Mouse (Mus musculus): ENCODE measurements around the gene Pmpcb. TPM values are rescaled to one million over a fixed set of nuclear protein-coding genes. Genes with fewer than 3 reads are reported as not detected.

The Pmpcb gene
- total RNA-seq, 4 experiments from 2014 or later, result 58.6 to 77.1 (median 69.3) TPM

DNA sequence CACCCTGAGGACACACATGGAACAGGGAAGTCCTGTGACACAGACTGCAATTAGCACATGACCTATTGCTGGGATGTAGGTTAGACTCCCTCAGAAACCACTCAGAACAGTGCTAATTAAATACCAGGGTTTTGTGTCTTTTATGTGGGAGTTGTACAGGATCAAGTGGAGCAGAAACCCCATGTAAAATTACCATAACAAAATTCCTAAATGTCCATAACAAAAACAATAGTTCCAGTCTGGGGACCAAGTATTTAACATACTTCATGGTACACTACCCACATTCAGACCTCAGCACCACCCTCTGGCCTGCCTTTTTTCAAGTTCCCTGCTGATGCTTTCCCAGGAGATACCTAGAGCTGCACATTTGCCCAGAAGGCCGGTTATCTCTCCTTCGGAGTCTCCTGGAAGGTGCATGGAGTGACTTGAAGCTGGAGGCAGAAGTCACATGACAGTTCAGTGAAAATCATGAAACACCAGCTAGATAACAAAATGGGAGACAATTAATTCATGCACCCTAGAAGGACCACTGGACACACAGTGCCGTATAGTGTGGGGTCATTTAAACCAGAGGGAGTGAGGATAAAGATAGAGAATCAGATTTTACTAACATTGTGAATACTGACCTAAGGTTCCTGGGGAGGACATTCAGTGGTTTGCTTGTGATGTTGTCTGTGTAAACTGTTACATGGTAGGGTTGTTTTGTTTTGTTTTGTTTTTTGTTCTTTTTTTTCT lies 4.6 kb upstream of the Pmpcb start:
- DNase-seq (ENCODE audit: low spot score in 2 of 2), result no peak

- peak; percentile 57 to 93 for DNase-seq (ENCODE audit: low spot score in 2 of 2)
These were observed 4.0 kb upstream of the Pmpcb start for GRCm38 (mm10) chr5:21732930-21733329.

GRCm38 (mm10) chr5:21735100-21735499 lies 1.8 kb upstream of the Pmpcb start:
- no peak for DNase-seq (ENCODE audit: low spot score in 2 of 2)

DNA sequence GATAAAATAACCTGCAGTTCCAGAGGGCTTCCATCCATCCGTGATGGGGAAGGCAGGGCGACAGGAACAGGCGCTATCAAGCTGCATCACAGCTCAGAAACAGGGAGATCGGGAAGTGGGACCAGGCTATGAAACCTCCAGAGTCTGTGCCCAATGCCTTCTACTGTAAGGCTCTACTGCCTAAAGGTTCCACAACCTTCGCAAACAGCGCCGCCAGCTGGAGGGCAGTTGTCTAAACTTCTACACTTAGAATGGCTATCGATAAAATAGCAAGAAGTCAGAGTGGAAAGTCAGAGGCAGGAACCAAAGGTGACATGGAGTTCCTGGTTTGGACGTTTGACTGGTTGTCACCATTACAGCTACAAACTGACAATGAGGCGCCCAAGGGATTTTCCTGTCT lies 1.4 kb upstream of the Pmpcb start:
- DNase-seq (ENCODE audit: low spot score in 2 of 2), result peak; percentile 34 to 36

DNA sequence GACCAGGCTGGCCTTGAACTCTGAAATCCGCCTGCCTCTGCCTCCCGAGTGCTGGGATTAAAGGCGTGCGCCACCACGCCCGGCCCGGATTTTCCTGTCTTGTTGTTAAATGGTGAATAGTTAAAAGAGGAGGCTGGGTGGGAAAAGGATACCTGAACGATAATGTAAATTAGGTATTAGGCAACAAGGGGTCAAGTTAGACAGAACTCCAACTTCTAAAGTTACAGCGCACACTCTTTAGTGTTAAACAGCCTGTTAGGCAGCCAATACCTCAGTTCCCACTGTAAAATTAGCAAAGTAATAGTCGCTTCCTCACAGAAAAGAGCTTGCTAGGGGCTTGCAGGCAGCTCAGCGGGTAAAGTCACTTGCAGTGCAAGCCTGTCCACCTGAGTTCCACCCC lies 895 bp upstream of the Pmpcb start:
- DNase-seq (ENCODE audit: low spot score in 2 of 2), result no peak

- no peak for DNase-seq (ENCODE audit: low spot score in 2 of 2)
These were observed 679 bp downstream of the Pmpcb start for GRCm38 (mm10) chr5:21737620-21738019.

DNA sequence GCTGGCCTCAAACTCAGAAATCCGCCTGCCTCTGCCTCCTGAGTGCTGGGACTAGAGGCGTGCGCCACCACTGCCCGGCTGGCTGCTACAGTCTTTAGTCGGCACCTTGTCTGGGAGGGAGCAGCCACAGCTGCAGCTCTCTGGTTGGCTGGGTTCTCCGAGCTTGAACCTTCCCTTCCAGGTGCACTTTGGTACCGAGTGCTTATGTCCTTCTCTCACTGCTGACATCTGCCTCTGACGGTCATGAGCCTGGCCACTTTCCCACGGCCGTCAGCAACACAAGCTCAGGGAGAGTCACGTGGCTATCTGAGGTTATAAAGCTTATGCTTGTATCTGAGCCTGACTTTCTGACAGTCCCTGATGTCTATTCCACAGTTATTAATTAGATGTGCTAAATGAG lies 2.2 kb downstream of the Pmpcb start:
- no peak for DNase-seq (ENCODE audit: low spot score in 2 of 2)

DNA sequence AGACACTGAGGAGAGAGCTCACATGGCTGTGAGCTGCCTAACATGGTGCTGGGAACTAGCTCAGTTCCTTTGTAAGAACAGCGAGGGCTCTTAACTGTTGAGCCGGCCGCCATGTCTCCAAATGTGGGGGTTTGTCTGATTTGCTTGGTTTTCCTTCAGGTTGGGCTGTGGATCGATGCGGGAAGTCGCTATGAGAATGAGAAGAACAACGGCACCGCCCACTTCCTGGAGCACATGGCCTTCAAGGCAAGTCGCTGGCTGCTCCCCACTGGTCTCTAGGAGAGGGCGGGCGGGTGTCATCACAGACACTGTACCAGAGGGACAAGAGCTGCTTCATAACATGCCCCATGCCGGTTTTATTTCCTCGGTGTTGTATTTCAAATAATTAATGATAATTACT lies 2.9 kb downstream of the Pmpcb start:
- no peak for DNase-seq (ENCODE audit: low spot score in 2 of 2)

DNA sequence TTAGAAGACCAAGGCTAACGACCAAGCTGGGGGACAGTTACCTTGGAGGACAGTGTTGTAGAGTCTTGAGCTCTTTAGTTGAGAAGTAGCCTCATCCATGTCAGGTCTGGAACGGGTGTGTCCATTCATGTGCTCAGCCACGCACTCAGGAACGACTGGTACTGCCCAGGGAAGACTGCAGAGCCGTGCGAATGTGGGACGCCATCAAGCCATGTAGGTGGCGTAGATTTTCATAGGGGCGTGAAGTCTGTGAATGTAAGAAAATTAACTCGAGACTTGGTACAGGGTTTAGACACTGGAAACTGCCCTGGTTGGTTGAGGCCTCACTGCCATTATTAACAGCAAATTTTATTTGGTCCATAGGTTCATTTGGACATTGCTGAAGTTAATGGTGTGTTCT lies 6.7 kb downstream of the Pmpcb start:
- DNase-seq (ENCODE audit: low spot score in 2 of 2), result no peak

DNA sequence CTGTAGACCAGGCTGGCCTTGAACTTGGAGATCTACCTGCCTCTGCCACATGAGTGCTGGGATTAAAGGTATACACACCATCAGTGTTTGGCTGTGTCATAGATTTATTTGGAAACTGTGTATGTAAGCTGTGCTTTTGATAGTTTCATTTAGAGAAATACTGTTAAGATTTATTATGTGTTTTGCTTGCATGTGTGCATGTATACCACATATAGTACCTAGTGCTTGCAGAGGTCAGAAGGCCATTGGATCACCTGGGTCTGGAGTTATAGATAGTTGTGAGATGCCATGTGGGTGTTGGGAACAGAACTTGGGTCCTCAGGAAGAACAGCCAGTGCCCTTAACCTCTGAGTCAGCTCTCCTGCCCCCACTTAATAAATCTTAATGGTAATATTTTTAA lies 7.7 kb downstream of the Pmpcb start:
- no peak for DNase-seq (ENCODE audit: low spot score in 2 of 2)

GRCm38 (mm10) chr5:21745966-21746365 lies 9.0 kb downstream of the Pmpcb start:
- DNase-seq (ENCODE audit: low spot score in 2 of 2), result no peak

DNA sequence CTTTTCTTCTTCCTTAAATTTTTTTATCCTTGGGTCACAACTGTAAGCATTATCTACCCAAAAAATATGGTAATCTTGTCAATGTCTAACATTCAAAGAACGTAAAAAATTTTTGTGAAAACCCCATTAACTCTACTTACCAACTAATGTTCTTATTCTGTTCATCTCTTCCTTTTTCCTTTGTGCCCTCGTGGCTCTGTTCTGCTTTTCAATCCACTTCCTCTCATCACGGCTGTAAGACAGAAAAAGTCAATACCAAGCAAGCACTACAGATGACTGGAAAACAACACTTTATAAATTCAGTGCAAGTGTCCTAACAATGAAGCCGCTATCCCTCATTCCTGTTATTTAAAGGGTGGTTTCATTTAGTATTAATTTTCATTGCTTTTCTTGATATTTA lies 31.6 kb downstream of the Pmpcb start:
- DNase-seq (ENCODE audit: low spot score in 2 of 2), result no peak

- DNase-seq (ENCODE audit: low spot score in 2 of 2), result no peak
These were observed 32.9 kb downstream of the Pmpcb start for GRCm38 (mm10) chr5:21769841-21770240.

DNA sequence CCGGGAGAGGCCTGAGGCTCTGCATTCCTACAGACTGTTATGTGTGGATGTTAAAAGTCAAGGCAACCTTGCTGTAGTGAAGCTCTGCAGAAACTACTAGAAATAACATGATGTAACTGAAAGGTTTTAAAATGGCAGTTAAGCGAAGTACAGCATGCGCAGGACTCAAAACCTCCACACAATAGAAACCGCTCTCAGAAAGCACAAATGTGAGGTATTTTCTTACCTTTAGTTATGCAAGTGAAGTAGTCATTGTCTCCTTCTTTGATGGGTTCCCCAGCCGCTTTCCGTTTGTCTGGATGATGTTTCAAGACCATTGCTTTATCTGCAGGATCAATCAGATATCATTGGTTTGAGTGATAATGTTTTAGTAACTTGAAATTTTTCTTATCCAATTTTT lies 39.5 kb downstream of the Pmpcb start:
- no peak for DNase-seq (ENCODE audit: low spot score in 2 of 2)

DNA sequence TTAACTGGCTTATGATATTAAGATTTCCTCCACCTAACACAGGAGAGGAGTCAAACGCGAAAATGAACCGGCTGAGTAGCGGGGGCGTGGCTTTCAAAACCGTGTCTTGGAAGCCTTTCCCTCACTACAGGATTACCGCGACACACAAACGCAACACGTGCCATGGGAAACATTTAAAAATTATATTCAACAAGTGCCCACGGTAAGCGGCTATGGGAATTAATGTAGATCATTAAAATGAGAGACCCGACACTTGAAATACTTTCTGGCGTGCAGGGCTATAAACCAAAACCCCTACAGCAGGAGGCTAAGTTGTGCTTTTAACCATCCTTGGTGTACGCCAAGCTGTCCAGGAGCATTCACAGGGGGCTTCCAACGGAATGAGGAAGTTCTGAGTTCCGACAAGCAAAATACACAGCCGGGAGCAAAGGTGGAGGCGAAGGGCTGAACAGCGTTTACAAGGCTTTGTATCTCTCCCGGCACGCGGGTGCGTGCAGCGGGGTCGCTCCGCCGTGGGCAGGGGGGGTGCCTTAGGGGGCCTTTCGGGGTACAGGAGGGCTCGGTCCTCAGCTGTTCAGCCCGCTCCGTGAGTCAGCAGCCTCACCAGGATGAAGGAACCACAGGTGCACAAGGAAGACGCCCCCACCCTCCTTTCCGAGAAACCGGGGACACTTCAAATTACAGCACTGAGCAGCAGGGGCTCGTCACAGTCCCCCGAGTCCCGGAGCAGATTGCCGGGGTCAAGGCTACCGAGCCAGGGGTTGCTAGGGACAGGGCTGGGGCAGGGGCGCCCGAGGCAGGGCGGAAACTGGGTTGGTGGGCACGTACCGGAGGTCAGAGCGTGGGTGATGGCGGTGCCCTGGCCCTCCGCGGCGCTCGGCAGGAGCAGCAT lies 47.5 kb downstream of the Pmpcb start:
- no peak for DNase-seq (ENCODE audit: low spot score in 2 of 2)

DNA sequence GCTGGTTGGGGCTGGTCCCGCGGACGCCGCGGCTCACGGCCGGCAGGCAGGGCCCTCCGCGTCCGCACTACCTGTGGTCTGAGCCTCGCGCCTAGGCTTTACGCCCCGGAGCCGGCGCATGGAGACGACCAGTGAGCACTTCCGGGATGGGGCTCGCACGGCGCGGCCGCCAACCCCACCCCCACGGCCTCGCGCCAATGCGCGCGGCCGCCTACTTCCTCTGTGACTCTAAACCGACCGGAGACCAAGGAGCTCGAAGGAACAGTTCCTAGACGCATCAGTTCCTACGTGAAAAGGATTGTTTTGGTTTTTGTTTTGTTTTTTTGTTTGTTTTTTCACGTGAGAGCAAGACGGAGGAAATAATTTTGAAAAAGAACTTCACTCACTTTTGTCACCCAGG lies 48.1 kb downstream of the Pmpcb start, which contains the start of the genes Dnajc2 and Psmc2:
Gene Dnajc2, minus strand, starts transcription at position 199 of the 400 bp plus-strand sequence.
Gene Psmc2, plus strand, starts transcription at position 231 of the 400 bp plus-strand sequence.
- peak; percentile 77 to 90 for DNase-seq (ENCODE audit: low spot score in 2 of 2)

DNA sequence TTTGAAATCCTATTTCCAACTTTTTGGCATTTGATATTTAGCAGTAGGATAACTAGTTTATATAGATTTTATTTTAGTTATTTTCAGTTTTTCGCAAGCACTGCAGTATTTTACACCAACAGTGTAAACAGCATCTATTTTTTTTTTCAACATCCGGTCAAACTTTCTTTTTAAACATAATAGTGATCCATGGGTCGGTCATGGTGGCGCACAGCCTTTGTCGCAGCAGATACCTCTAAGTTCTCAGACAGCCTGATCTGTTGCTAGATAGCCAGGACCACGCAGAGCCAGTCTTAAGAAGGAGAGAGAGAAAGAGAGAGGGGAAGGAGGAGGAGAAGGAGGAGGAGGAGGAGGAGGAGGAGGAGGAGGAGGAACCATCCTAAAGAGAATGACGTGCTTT lies 48.8 kb downstream of the Pmpcb start:
- no peak for DNase-seq (ENCODE audit: low spot score in 2 of 2)

GRCm38 (mm10) chr5:21786258-21787185 lies 49.6 kb downstream of the Pmpcb start:
- DNase-seq (ENCODE audit: low spot score in 2 of 2), result peak; percentile 87 to 90

- DNase-seq (ENCODE audit: low spot score in 2 of 2), result no peak
These were observed 50.5 kb downstream of the Pmpcb start for GRCm38 (mm10) chr5:21787186-21788105.

- DNase-seq (ENCODE audit: low spot score in 2 of 2), result no peak
These were observed 52.1 kb downstream of the Pmpcb start for GRCm38 (mm10) chr5:21789061-21789460.
